Mouse (Mus musculus) midbrain, embryonic 15.5 days (tissue): ENCODE measurements around the gene Erbb2. TPM values are rescaled to one million over a fixed set of nuclear protein-coding genes. Genes with fewer than 3 reads are reported as not detected.

Experiments used
- ATAC-seq: fragments of 200-750 bp; cut with Nextera tagmentation; replicated peaks from 2 replicates; pipeline ENCODE4 v1.8.0; 2017; ENCODE audit warnings: moderate TSS enrichment
- H3K27ac ChIP-seq: fragments of 300-500 bp; sonication (generic); 2 replicates; pipeline ENCODE4 v1.5.1; 2015; ENCODE audit warnings: mild to moderate bottlenecking, inconsistent platforms
- H3K27me3 ChIP-seq: fragments of 300-500 bp; sonication (generic); replicated peaks from 2 replicates; pipeline ENCODE4 v1.6.1; 2015; ENCODE audit warnings: inconsistent platforms
- H3K36me3 ChIP-seq: fragments of 300-500 bp; sonication (generic); replicated peaks from 2 replicates; pipeline ENCODE4 v1.6.1; 2015; ENCODE audit warnings: inconsistent platforms
- H3K4me1 ChIP-seq: fragments of 300-500 bp; sonication (generic); 2 replicates; pipeline ENCODE4 v1.6.1; 2015; ENCODE audit warnings: inconsistent platforms
- H3K4me2 ChIP-seq: fragments of 300-500 bp; sonication (generic); 2 replicates; pipeline ENCODE4 v1.6.1; 2015; ENCODE audit warnings: inconsistent platforms, mild to moderate bottlenecking, moderate library complexity
- H3K4me3 ChIP-seq: fragments of 300-500 bp; sonication (generic); 2 replicates; pipeline ENCODE4 v1.5.1; 2015; ENCODE audit warnings: mild to moderate bottlenecking, inconsistent platforms
- H3K9ac ChIP-seq: fragments of 300-500 bp; sonication (generic); 2 replicates; pipeline ENCODE4 v1.6.1; 2015; ENCODE audit warnings: mild to moderate bottlenecking, inconsistent platforms
- H3K9me3 ChIP-seq: fragments of 300-500 bp; sonication (generic); 2 replicates; pipeline ENCODE4 v1.6.1; 2016; ENCODE audit warnings: inconsistent platforms
- WGBS: fragments of 180-500 bp; shearing (Covaris S2); methylation state at CpG from one replicate; pipeline ENCODE4 v1.1.7; 2015; ENCODE audit warnings: mixed read lengths; 5-methylcytosine and 5-hydroxymethylcytosine counted together
- polyA plus RNA-seq: library from polyadenylated mRNA; unstranded; fragments of >200 nt; fragmentation: Nextera tagmentation; extraction: Ambion mirVana; gene quantifications from 2 replicates; pipeline ENCODE4 v1.2.1, GENCODE M21; 2015

Gene Erbb2
- polyA plus RNA-seq, 1 experiment from 2014 or later, result 6.8 TPM

DNA sequence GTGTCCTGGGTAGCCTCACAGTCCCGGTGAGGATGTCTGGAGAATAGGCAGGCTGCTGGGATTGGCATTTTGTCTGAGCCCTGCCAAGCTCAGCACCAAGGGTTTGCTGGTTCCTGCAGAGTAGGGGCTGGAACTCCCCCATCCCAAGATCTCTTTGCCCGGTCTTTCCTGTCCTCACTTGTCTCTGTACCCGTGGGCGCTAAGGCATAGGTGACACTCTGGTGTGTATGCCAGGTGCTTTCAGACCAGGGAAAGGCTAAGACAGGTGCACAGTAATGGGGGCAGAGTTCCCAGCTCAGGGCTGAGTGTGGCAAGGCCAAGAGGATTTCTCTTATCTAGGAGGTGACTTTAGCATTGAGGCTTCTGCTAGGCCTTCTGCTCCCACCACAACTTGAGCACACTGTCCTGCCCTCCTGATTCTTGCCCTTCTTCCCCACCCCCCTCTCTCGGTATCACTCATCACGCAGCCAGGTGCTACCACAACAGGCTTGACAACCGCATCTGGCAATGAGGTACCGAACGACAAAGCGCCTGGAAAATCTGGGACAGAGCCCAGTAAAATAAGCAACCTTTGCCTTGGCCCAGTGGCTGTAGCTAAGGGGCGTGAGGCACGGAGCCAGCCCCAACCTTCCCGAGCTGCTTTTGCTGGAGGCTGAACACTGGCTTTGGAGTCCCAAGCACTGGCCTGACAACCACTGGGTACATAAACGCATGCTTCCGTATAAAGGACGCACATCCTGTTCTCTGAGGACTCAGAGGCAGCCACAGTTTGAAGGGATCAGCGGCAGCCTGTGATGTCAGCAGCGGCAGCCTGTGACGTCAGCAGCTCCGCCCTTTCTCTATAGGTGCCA lies 37.9 kb downstream of the Erbb2 start:
- peaks cover 8% of the 10 kb centered on the region for H3K4me1 ChIP-seq
- no peak overlapping the region for H3K27ac ChIP-seq
- H3K36me3 ChIP-seq, result no peaks in the 10 kb centered on the region
- H3K4me2 ChIP-seq, result no peak overlapping the region
- no peak for ATAC-seq
- H3K27me3 ChIP-seq, result peaks cover 27% of the 10 kb centered on the region
- no peak overlapping the region for H3K9ac ChIP-seq
- WGBS, result 87% methylated on average over 20 of the region's 20 CpGs
- H3K4me3 ChIP-seq, result no peak overlapping the region
- no peaks in the 10 kb centered on the region for H3K9me3 ChIP-seq

DNA sequence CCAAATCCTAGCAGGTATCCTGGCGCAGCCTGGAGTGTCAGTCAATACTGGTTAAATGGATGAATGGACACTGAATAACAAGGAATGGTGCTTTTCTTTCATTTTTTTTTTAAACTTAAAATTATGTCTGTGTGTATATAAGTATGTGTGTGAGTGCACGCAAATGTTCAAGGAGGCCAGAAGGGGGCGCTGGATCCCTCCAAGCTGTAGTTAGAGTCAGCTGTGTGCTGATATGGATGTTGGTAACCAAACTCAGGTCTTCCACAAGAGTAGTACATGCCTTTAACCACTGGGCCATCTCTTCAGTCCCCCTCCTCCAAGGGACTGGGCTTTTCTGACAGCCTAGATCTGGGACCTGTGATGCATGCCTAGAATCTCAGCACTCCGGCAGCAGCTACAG lies 43.2 kb downstream of the Erbb2 start:
- WGBS, result 84% methylated on average over 4 of the region's 4 CpGs
- no peak for ATAC-seq
- Histone ChIP-seq H3K27ac (no peak overlapping the region), H3K27me3 (peaks cover 19% of the 10 kb centered on the region), H3K9ac (no peak overlapping the region), H3K9me3 (no peaks in the 10 kb centered on the region), H3K4me3 (no peak overlapping the region), H3K4me1 (peaks cover 10% of the 10 kb centered on the region; the same call in 1 of the 2 replicates), H3K36me3 (no peaks in the 10 kb centered on the region), H3K4me2 (no peak overlapping the region)

DNA sequence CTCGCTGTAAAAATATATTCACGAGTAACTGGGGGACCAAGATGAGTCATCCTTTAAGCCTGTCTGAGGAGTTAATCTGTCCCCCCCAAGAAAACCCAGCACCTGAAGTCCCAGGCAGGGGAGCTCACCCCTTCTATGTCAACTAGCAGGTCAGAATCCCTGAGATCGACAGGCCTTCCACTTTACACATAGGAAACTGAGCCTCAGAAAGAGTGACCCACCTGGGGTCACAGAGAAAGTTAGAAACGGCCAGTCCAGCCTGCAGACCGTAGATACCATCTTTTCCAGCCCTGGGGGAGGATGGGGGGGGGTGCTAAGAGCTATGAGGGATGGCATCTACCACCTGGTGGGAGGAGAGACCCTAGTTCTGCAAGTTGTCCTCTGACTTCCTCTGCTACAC lies 44.3 kb downstream of the Erbb2 start:
- Histone ChIP-seq H3K9ac (no peak overlapping the region), H3K4me2 (peak overlapping the region; percentile 84; the same call in 1 of the 2 replicates), H3K4me1 (peaks cover 10% of the 10 kb centered on the region; the same call in 1 of the 2 replicates), H3K27ac (no peak overlapping the region), H3K9me3 (no peaks in the 10 kb centered on the region), H3K27me3 (peaks cover 19% of the 10 kb centered on the region), H3K4me3 (no peak overlapping the region), H3K36me3 (no peaks in the 10 kb centered on the region)
- ATAC-seq, result no peak
- 82% methylated on average over 5 of the region's 5 CpGs for WGBS

DNA sequence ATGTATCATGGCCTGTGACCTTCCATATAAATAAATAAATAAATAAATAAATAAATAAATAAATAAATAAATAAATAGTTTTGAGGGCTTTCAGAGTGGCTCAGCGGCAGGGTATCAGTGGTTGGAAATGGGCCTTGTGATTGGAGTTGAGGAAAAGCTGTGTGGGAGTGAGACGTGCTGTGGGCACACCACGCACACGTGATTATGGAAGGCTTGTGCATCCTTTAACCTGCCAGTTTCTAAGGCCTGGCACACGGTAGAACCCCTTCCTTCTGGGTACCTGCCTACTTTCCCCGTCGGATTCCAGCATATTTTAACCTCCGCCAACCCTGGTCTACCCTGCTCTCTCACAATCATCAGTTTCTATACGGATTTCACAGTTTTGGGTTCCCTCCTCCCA lies 44.7 kb downstream of the Erbb2 start:
- peak overlapping the region; percentile 68 for H3K9ac ChIP-seq
- ATAC-seq, result peak; percentile 43
- H3K4me1 ChIP-seq, result peaks cover 10% of the 10 kb centered on the region; the same call in 1 of the 2 replicates
- H3K9me3 ChIP-seq, result no peaks in the 10 kb centered on the region
- peaks cover 19% of the 10 kb centered on the region for H3K27me3 ChIP-seq
- peak overlapping the region; percentile 84 for H3K4me2 ChIP-seq
- peak overlapping the region; percentile 83 for H3K27ac ChIP-seq
- 25% methylated on average over 9 of the region's 9 CpGs for WGBS
- H3K36me3 ChIP-seq, result no peaks in the 10 kb centered on the region
- peak overlapping the region; percentile 68 for H3K4me3 ChIP-seq

DNA sequence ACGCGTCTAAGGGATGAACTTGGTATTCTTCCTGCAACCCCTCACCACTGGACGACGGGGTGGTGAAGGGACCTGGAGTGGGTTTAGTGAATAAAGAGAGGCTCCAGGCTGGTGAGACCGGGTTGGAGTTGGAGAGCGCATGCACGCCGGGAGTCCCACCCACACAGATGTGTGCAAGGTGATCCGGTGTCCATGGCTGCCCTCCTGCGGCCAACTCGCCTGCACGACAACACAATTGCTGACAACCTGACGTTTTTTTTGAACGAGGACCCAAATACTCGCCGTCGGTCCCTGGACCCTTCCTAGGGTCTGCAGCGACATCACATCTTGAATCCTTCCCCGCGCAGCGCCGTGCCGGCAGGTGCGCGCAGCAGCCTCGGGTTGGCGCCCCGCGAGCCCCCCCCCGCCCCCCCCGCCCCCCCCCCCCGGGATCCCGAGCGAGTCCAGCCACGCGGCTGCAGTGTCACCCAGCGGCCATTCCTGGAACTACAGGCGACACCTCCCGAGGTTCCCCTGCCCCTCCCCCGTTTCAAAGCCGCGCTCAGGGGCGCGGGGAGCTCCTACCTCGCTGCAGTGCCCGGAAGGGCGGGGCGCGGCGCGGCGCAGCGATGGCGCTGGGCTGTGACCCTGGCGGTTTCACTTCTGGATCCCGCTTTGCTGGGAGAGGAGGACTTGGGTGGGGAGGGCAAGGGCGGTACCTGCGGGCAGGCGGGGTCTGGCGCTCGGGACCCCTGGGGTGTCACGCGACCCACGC lies 45.3 kb downstream of the Erbb2 start:
- Histone ChIP-seq H3K27ac (peak overlapping the region; percentile 83), H3K4me2 (peak overlapping the region; percentile 84), H3K36me3 (no peaks in the 10 kb centered on the region)

DNA sequence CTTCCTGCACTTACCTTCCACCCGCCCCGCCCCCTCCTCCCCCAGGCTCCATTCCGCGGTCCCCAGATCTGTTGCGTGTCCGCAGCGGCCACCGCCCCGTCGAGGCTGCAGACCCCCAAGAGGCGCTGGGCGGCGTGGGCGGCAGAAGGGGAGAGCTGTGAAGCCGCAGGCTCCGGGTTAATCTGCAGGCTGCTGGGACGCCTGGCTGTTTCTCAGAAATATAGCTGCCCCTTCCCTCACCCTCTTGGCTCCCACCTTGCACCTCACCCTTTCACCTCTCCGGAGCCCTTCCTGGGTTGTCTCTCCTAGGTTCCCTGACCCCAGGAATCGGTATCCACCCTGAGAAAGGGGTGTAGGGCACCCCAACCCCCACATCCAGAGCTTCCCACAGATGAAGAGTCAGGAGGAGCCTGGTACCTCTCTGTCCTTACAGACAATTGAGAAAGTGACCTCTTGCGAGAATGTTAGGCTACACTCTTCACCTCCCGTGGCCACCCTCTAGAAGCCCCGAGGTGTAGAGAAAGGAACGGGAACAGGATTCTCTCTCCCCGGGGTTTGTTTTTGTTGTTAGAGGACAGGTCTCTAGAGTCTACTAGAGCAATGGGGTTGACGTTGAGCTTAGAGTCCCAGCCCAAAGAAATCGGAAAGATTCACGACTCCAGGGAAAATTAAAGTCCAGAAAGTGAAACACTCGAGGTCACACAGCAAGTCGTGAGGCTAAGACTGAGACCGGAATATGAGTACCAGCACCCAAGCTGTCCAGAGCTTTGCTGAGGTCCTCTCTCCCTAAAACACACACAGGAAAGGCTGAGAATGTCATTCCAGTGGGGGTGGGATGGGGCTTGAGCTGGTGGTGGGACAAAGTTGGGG lies 46.1 kb downstream of the Erbb2 start:
- 3% methylated on average over 27 of the region's 30 CpGs for WGBS

More for the DNA sequence above, 45.3 kb downstream of the Erbb2 start:
- peak; percentile 94 for ATAC-seq
- Histone ChIP-seq H3K9me3 (no peaks in the 10 kb centered on the region), H3K27me3 (peaks cover 22% of the 10 kb centered on the region), H3K4me1 (peaks cover 10% of the 10 kb centered on the region; the same call in 1 of the 2 replicates), H3K9ac (peak overlapping the region; percentile 68), H3K4me3 (peak overlapping the region; percentile 68)
- 1% methylated on average over 42 of the region's 64 CpGs for WGBS

DNA sequence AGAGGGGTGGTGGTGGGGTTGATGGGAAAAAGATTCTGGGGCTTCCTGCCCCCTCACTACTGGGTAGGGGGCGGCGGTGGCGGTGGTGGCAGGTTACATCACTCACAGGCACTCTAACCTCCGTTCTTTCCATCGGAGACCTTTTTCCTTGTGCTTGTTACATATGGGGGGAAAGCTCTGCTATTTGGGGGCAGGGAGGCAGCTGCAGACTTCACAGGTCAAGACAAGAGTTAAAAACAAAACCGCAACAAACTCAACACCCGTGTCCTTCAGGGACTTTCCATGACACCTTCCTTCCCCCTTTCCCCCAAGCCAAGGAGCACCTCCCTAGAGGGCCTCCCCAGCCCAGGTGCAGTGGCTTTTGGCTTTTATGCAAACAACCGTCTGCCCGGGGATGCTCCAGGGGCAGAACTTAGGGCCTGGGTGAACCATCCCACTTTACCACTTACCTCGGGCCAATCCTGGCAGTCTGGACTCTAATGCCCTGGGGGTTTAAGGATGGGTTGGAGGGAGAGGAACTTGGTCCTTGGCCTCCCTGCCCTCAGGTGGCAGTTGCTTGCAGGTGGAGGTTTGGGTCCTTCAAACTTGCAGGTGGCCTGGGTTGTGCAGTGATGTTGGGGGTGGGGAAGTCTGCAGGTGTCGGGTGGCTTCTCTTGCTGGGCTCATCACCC lies 46.9 kb downstream of the Erbb2 start:
- no peak overlapping the region for H3K4me2 ChIP-seq
- 21% methylated on average over 11 of the region's 11 CpGs for WGBS
- peaks cover 22% of the 10 kb centered on the region for H3K27me3 ChIP-seq
- no peak overlapping the region for H3K9ac ChIP-seq
- H3K4me1 ChIP-seq, result peaks cover 10% of the 10 kb centered on the region; the same call in 1 of the 2 replicates
- no peak for ATAC-seq
- H3K36me3 ChIP-seq, result no peaks in the 10 kb centered on the region
- H3K27ac ChIP-seq, result no peak overlapping the region
- no peaks in the 10 kb centered on the region for H3K9me3 ChIP-seq
- H3K4me3 ChIP-seq, result no peak overlapping the region

More for the DNA sequence above, 46.1 kb downstream of the Erbb2 start:
- peak; percentile 48 for ATAC-seq
- H3K9me3 ChIP-seq, result no peaks in the 10 kb centered on the region
- H3K4me1 ChIP-seq, result peaks cover 10% of the 10 kb centered on the region; the same call in 1 of the 2 replicates
- peak overlapping the region; percentile 68 for H3K4me3 ChIP-seq
- no peaks in the 10 kb centered on the region for H3K36me3 ChIP-seq
- H3K4me2 ChIP-seq, result peak overlapping the region; percentile 84
- H3K27me3 ChIP-seq, result peaks cover 22% of the 10 kb centered on the region
- H3K27ac ChIP-seq, result peak overlapping the region; percentile 67
- H3K9ac ChIP-seq, result peak overlapping the region; percentile 68

DNA sequence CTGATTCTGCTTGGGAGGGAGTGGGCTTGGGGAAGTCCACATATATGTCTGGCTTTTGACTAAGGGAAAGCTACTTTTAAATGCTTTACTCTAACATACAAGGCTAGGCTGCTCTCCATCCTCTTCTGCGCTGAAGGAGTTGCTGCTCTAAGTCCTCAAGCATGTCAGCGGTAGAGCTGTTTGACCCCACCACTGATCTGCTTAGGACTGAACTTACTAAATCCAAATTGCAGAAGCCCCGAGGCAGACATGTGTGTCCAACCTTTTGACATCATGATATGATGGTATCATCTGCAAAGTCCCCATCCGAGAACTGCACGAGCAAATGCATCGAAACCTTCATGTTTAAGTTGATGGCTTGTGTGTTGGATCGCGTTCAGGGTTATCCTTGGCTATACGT lies 47.6 kb downstream of the Erbb2 start:
- Histone ChIP-seq H3K4me3 (no peak overlapping the region), H3K27ac (no peak overlapping the region), H3K4me2 (no peak overlapping the region), H3K4me1 (peaks cover 10% of the 10 kb centered on the region; the same call in 1 of the 2 replicates), H3K36me3 (no peaks in the 10 kb centered on the region), H3K9me3 (no peaks in the 10 kb centered on the region), H3K27me3 (peaks cover 22% of the 10 kb centered on the region), H3K9ac (no peak overlapping the region)
- ATAC-seq, result no peak
- 83% methylated on average over 9 of the region's 9 CpGs for WGBS

DNA sequence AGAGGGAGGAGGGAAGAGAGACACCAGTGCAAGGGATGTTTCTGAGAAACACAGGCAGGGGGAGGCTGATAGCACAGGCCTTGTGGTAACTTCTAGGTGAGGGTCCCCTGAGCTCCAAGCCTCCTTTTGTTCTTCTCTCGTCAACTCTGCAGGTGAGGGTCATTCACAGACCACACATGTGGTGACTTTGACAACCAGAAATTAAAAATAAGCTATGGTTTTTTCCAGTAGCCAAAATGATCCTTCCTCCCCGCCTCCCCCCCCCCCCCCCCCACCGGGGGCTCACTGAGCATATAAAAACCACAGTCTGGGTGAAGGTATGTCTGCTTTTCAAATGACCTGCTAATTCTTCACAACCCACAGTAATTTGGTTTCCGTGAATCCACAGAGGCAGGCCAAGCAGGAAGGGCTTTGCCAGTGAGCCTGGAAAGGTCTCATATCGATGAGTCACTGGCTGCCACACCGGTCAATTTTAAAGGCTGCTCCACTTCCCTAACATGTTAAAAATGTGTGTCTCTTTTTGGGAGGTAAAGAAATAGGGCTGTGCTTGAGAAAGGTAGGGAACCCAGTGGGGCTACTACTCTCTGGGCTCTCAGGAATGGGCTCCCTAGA lies 48.9 kb downstream of the Erbb2 start:
- Histone ChIP-seq H3K4me1 (peaks cover 10% of the 10 kb centered on the region; the same call in 1 of the 2 replicates), H3K27me3 (peaks cover 22% of the 10 kb centered on the region), H3K27ac (no peak overlapping the region), H3K4me2 (no peak overlapping the region), H3K36me3 (no peaks in the 10 kb centered on the region), H3K9me3 (no peaks in the 10 kb centered on the region), H3K4me3 (no peak overlapping the region), H3K9ac (no peak overlapping the region)
- WGBS, result 66% methylated on average over 6 of the region's 6 CpGs
- no peak for ATAC-seq

DNA sequence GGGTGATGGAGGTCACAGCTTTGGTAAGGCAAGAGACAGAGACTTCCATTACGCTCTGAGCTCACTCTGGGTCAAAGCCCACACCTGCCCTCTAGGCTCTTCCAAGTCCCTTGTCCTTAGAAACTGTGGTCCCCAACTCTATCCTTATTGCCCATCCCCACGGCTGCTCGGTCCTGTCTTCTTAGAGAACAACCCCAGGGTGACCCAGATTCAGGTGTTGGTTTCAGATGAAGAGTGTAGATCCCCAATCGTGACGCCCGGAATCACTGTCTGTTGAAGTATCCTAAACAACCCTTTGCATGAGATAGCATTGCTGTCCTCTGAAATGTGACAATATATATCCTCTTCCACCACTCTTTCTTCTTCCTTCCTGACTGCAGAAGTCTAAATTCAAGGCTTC lies 50.0 kb downstream of the Erbb2 start:
- Histone ChIP-seq H3K4me1 (peaks cover 7% of the 10 kb centered on the region; the same call in 1 of the 2 replicates), H3K27ac (no peak overlapping the region), H3K9me3 (no peaks in the 10 kb centered on the region), H3K36me3 (no peaks in the 10 kb centered on the region), H3K4me3 (no peak overlapping the region), H3K4me2 (no peak overlapping the region), H3K27me3 (peaks cover 22% of the 10 kb centered on the region), H3K9ac (no peak overlapping the region)
- ATAC-seq, result no peak
- 91% methylated on average over 6 of the region's 6 CpGs for WGBS

DNA sequence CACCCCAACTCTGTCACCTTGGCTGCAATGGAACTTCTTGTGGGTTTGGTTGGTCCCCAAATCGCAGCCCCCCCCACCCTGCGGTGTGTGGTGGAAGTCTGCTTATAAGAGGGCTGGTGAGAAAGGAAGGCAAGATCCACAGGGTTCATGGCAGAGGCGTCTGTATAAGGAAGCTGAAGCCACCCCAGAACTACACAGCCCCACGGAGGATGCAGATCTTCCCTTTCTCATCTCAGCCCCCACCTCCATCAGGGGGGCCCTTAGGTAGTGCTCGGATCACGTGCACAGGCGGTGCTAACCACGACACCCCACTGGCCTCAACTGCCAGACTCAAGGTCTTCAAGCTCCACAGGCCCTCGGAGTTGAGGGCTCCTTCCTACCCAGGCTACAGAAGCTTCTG lies 51.6 kb downstream of the Erbb2 start:
- H3K4me1 ChIP-seq, result no peaks in the 10 kb centered on the region
- WGBS, result 83% methylated on average over 9 of the region's 9 CpGs
- ATAC-seq, result no peak
- no peaks in the 10 kb centered on the region for H3K36me3 ChIP-seq
- H3K4me2 ChIP-seq, result no peak overlapping the region
- no peak overlapping the region for H3K4me3 ChIP-seq
- H3K27ac ChIP-seq, result no peak overlapping the region
- peaks cover 12% of the 10 kb centered on the region for H3K27me3 ChIP-seq
- no peaks in the 10 kb centered on the region for H3K9me3 ChIP-seq
- no peak overlapping the region for H3K9ac ChIP-seq
